Mouse (Mus musculus) embryonic fibroblast, embryonic 13.5 days (primary cell): ENCODE data around the gene Gm20458.

Source experiments
- CTCF ChIP-seq: IDR thresholded peaks from 2 replicates; pipeline ENCODE4 v1.5.1; 2011; ENCODE audit warnings: mild to moderate bottlenecking, control low read depth, low read length, moderate library complexity, borderline replicate concordance; ENCODE audit not compliant: insufficient read depth
- POLR2A ChIP-seq: IDR thresholded peaks from 2 replicates; pipeline ENCODE4 v1.6.1; 2011; ENCODE audit warnings: low read depth, mild to moderate bottlenecking, control low read depth, low read length, moderate library complexity

- TF ChIP-seq CTCF: no peak
- peak; percentile 27; the same call in 1 of the 2 replicates for TF ChIP-seq POLR2A
Observed at GRCm38 (mm10) chr2:164486258-164487114, 25.7 kb downstream of the Gm20458 start.
